Mouse (Mus musculus) stomach, embryonic 16.5 days (tissue): ENCODE measurements at regions not wholly inside any gene's neighbourhood (a gene's known extent, or its start where the extent isn't known, plus 50 kb on each side); places are given as distances from the start of the nearest gene placed in this dataset.

Source experiments
- ATAC-seq: fragments of 200-750 bp; cut with Nextera tagmentation; 2 replicates; pipeline ENCODE4 v1.8.0; 2017; ENCODE audit warnings: moderate number of reproducible peaks, moderate TSS enrichment; ENCODE audit not compliant: insufficient read depth, low FRiP score
- H3K27ac ChIP-seq: fragments of 300-500 bp; sonication (generic); 2 replicates; pipeline ENCODE4 v1.5.1; 2014; ENCODE audit warnings: low read length
- H3K27me3 ChIP-seq: fragments of 300-500 bp; sonication (generic); 2 replicates; pipeline ENCODE4 v1.6.1; 2014; ENCODE audit warnings: low read length, control low read depth, mixed read lengths; ENCODE audit not compliant: control insufficient read depth, insufficient read depth
- H3K36me3 ChIP-seq: fragments of 300-500 bp; sonication (generic); 2 replicates; pipeline ENCODE4 v1.6.1; 2014; ENCODE audit warnings: low read length; ENCODE audit not compliant: control insufficient read depth, insufficient read depth
- H3K4me1 ChIP-seq: fragments of 300-500 bp; sonication (generic); 2 replicates; pipeline ENCODE4 v1.6.1; 2014; ENCODE audit warnings: low read length, control low read depth, mixed read lengths; ENCODE audit not compliant: control insufficient read depth, insufficient read depth
- H3K4me2 ChIP-seq: fragments of 300-500 bp; sonication (generic); 2 replicates; pipeline ENCODE4 v1.6.1; 2014; ENCODE audit warnings: low read depth, low read length, mixed read lengths
- H3K4me3 ChIP-seq: fragments of 300-500 bp; sonication (generic); replicated peaks from 2 replicates; pipeline ENCODE4 v1.5.1; 2014; ENCODE audit warnings: mild to moderate bottlenecking, low read length
- H3K9ac ChIP-seq: fragments of 300-500 bp; sonication (generic); 2 replicates; pipeline ENCODE4 v1.6.1; 2014; ENCODE audit warnings: low read length
- H3K9me3 ChIP-seq: fragments of 300-500 bp; sonication (generic); replicated peaks from 2 replicates; pipeline ENCODE4 v1.6.1; 2016; ENCODE audit warnings: low read length, control low read depth; ENCODE audit not compliant: control insufficient read depth
- WGBS: fragments of 180-500 bp; shearing (Covaris S2); extraction: QIAGEN DNeasy Blood & Tissue Kit; methylation state at CpG from one replicate; pipeline ENCODE4 v1.1.7; 2014; 5-methylcytosine and 5-hydroxymethylcytosine counted together

- H3K27me3 ChIP-seq: no peaks in the 10 kb centered on the region
- H3K27ac ChIP-seq: no peak overlapping the region
- no peak overlapping the region for H3K4me2 ChIP-seq
- peaks cover 7% of the 10 kb centered on the region; the same call in 1 of the 2 replicates for H3K4me1 ChIP-seq
- ATAC-seq: no peak
- 69% methylated on average over 4 of the region's 4 CpGs for WGBS
- no peak overlapping the region for H3K9ac ChIP-seq
- no peaks in the 10 kb centered on the region for H3K36me3 ChIP-seq
- no peaks in the 10 kb centered on the region for H3K9me3 ChIP-seq
- no peak overlapping the region for H3K4me3 ChIP-seq
Observed at GRCm38 (mm10) chr14:66584699-66585098, 575.7 kb upstream of the Gulo start.

- no peaks in the 10 kb centered on the region for H3K36me3 ChIP-seq
- WGBS: 49% methylated on average over 6 of the region's 6 CpGs
- H3K27ac ChIP-seq: no peak overlapping the region
- H3K4me3 ChIP-seq: no peak overlapping the region
- H3K9me3 ChIP-seq: 0 out of 2 replicates have a peak, but pooled peaks cover 4% of the 10 kb centered on the region
- no peak overlapping the region for H3K4me2 ChIP-seq
- no peak overlapping the region for H3K9ac ChIP-seq
- H3K4me1 ChIP-seq: peaks cover 7% of the 10 kb centered on the region; the same call in 1 of the 2 replicates
- ATAC-seq: no peak
- H3K27me3 ChIP-seq: no peaks in the 10 kb centered on the region
Observed at GRCm38 (mm10) chr14:66579904-66580492, 571.0 kb upstream of the Gulo start.

GRCm38 (mm10) chr14:66566600-66566999, 557.6 kb upstream of the Gulo start:
- Histone ChIP-seq H3K36me3 (no peaks in the 10 kb centered on the region), H3K4me2 (no peak overlapping the region), H3K9me3 (no peaks in the 10 kb centered on the region), H3K27me3 (no peaks in the 10 kb centered on the region), H3K9ac (no peak overlapping the region), H3K4me1 (no peaks in the 10 kb centered on the region), H3K27ac (no peak overlapping the region), H3K4me3 (no peak overlapping the region)
- ATAC-seq: no peak
- 68% methylated on average over 10 of the region's 10 CpGs for WGBS

- Histone ChIP-seq H3K27ac (no peak overlapping the region), H3K36me3 (no peaks in the 10 kb centered on the region)
- WGBS: 64% methylated on average over 4 of the region's 4 CpGs
Observed at GRCm38 (mm10) chr14:66562744-66563143, 553.7 kb upstream of the Gulo start.

GRCm38 (mm10) chr14:66561715-66562114, 552.7 kb upstream of the Gulo start:
- 83% methylated on average over 3 of the region's 3 CpGs for WGBS
- H3K27me3 ChIP-seq: no peaks in the 10 kb centered on the region
- no peaks in the 10 kb centered on the region for H3K9me3 ChIP-seq
- no peak for ATAC-seq
- H3K9ac ChIP-seq: no peak overlapping the region
- no peaks in the 10 kb centered on the region for H3K36me3 ChIP-seq
- H3K4me2 ChIP-seq: no peak overlapping the region
- no peak overlapping the region for H3K4me3 ChIP-seq
- no peak overlapping the region for H3K27ac ChIP-seq
- H3K4me1 ChIP-seq: no peaks in the 10 kb centered on the region

More at GRCm38 (mm10) chr14:66562744-66563143, 553.7 kb upstream of the Gulo start:
- Histone ChIP-seq H3K9ac (no peak overlapping the region), H3K27me3 (no peaks in the 10 kb centered on the region), H3K4me1 (no peaks in the 10 kb centered on the region), H3K4me2 (no peak overlapping the region), H3K4me3 (no peak overlapping the region), H3K9me3 (no peaks in the 10 kb centered on the region)
- no peak for ATAC-seq

- H3K27me3 ChIP-seq: no peaks in the 10 kb centered on the region
- H3K36me3 ChIP-seq: no peaks in the 10 kb centered on the region
- H3K27ac ChIP-seq: no peak overlapping the region
- ATAC-seq: no peak
- H3K4me3 ChIP-seq: no peak overlapping the region
- no peak overlapping the region for H3K9ac ChIP-seq
- 84% methylated on average over 5 of the region's 5 CpGs for WGBS
- H3K4me2 ChIP-seq: no peak overlapping the region
- H3K4me1 ChIP-seq: no peaks in the 10 kb centered on the region
- no peaks in the 10 kb centered on the region for H3K9me3 ChIP-seq
Observed at GRCm38 (mm10) chr14:66561042-66561590, 552.1 kb upstream of the Gulo start.

GRCm38 (mm10) chr14:66558393-66558792, 549.4 kb upstream of the Gulo start:
- no peak for ATAC-seq
- no peak overlapping the region for H3K4me3 ChIP-seq
- 91% methylated on average over 5 of the region's 5 CpGs for WGBS
- H3K36me3 ChIP-seq: no peaks in the 10 kb centered on the region
- no peaks in the 10 kb centered on the region for H3K9me3 ChIP-seq
- H3K9ac ChIP-seq: no peak overlapping the region
- no peak overlapping the region for H3K4me2 ChIP-seq
- H3K4me1 ChIP-seq: no peaks in the 10 kb centered on the region
- H3K27me3 ChIP-seq: no peaks in the 10 kb centered on the region
- H3K27ac ChIP-seq: no peak overlapping the region

GRCm38 (mm10) chr14:66557631-66558030, 548.6 kb upstream of the Gulo start:
- no peaks in the 10 kb centered on the region for H3K9me3 ChIP-seq
- H3K4me3 ChIP-seq: no peak overlapping the region
- H3K27ac ChIP-seq: no peak overlapping the region
- H3K9ac ChIP-seq: no peak overlapping the region
- no peaks in the 10 kb centered on the region for H3K36me3 ChIP-seq
- H3K27me3 ChIP-seq: no peaks in the 10 kb centered on the region
- ATAC-seq: no peak
- WGBS: 52% methylated on average over 8 of the region's 8 CpGs
- no peak overlapping the region for H3K4me2 ChIP-seq
- H3K4me1 ChIP-seq: no peaks in the 10 kb centered on the region

- ATAC-seq: no peak
- H3K36me3 ChIP-seq: no peaks in the 10 kb centered on the region
- H3K9me3 ChIP-seq: no peaks in the 10 kb centered on the region
- H3K4me1 ChIP-seq: no peaks in the 10 kb centered on the region
- no peak overlapping the region for H3K4me3 ChIP-seq
- H3K27ac ChIP-seq: no peak overlapping the region
- no peaks in the 10 kb centered on the region for H3K27me3 ChIP-seq
- no peak overlapping the region for H3K9ac ChIP-seq
- 85% methylated on average over 6 of the region's 6 CpGs for WGBS
- H3K4me2 ChIP-seq: no peak overlapping the region
Observed at GRCm38 (mm10) chr14:66538498-66538897, 529.5 kb upstream of the Gulo start.
